Mouse (Mus musculus): ENCODE results near the gene Prrx1. TPM values are rescaled to one million over a fixed set of nuclear protein-coding genes. Genes with fewer than 3 reads are reported as not detected.

The Prrx1 gene
- total and polyA plus RNA-seq, 2 experiments from 2014 or later: 4.3 to 7.8 TPM

- H3K4me3 ChIP-seq (ENCODE audit: low read depth, low read length): no peak overlapping the region
- ATAC-seq (ENCODE audit: low FRiP score) (no peak), DNase-seq (ENCODE audit: low spot score) (no peak)
- no peak overlapping the region for H3K27ac ChIP-seq (ENCODE audit: low read depth, low read length)
- H3K4me1 ChIP-seq (ENCODE audit: insufficient read depth, low read length): peaks cover 11% of the 10 kb centered on the region; the same call in 1 of the 2 replicates
- H3K27me3 ChIP-seq (ENCODE audit: insufficient read depth, low read length): peaks cover 56% of the 10 kb centered on the region
- H3K36me3 ChIP-seq (ENCODE audit: insufficient read depth, low read length): no peaks in the 10 kb centered on the region
- no peak overlapping the region for H3K9ac ChIP-seq (replicated peaks; ENCODE audit: low read length, poor library complexity, severe bottlenecking)
- no peak for TF ChIP-seq CTCF (IDR thresholded peaks at IDR 0.05)
- H3K4me2 ChIP-seq (ENCODE audit: low read depth, low read length, poor library complexity, severe bottlenecking): peak overlapping the region; percentile 70; the same call in 1 of the 2 replicates
- WGBS: 23% methylated on average over 8 of the region's 8 CpGs
- H3K9me3 ChIP-seq (ENCODE audit: low read length): no peaks in the 10 kb centered on the region
These were observed 3.3 kb downstream of the Prrx1 start for GRCm38 (mm10) chr1:163310023-163310754.

GRCm38 (mm10) chr1:163309466-163309865 is 4.0 kb downstream of the Prrx1 start:
- WGBS: 21% methylated on average over 2 of the region's 2 CpGs
- Histone ChIP-seq H3K27me3 (ENCODE audit: insufficient read depth, low read length) (peaks cover 51% of the 10 kb centered on the region), H3K27ac (ENCODE audit: low read depth, low read length) (no peak overlapping the region), H3K36me3 (ENCODE audit: insufficient read depth, low read length) (no peaks in the 10 kb centered on the region), H3K4me2 (ENCODE audit: low read depth, low read length, poor library complexity, severe bottlenecking) (no peak overlapping the region), H3K9me3 (ENCODE audit: low read length) (no peaks in the 10 kb centered on the region), H3K4me3 (ENCODE audit: low read depth, low read length) (no peak overlapping the region), H3K4me1 (ENCODE audit: insufficient read depth, low read length) (peaks cover 11% of the 10 kb centered on the region; the same call in 1 of the 2 replicates), H3K9ac (replicated peaks; ENCODE audit: low read length, poor library complexity, severe bottlenecking) (no peak overlapping the region)
- no peak for TF ChIP-seq CTCF (IDR thresholded peaks at IDR 0.05)
- ATAC-seq (ENCODE audit: low FRiP score): no peak
- DNase-seq (ENCODE audit: low spot score): no peak

GRCm38 (mm10) chr1:163308631-163309030 is 4.9 kb downstream of the Prrx1 start:
- H3K4me3 ChIP-seq (ENCODE audit: low read depth, low read length): peak overlapping the region; percentile 9
- DNase-seq (ENCODE audit: low spot score) (no peak), ATAC-seq (ENCODE audit: low FRiP score) (no peak)
- H3K9me3 ChIP-seq (ENCODE audit: low read length): no peaks in the 10 kb centered on the region
- no peak overlapping the region for H3K9ac ChIP-seq (replicated peaks; ENCODE audit: low read length, poor library complexity, severe bottlenecking)
- WGBS: 7% methylated on average over 24 of the region's 24 CpGs
- peaks cover 51% of the 10 kb centered on the region for H3K27me3 ChIP-seq (ENCODE audit: insufficient read depth, low read length)
- H3K36me3 ChIP-seq (ENCODE audit: insufficient read depth, low read length): no peaks in the 10 kb centered on the region
- peaks cover 11% of the 10 kb centered on the region; the same call in 1 of the 2 replicates for H3K4me1 ChIP-seq (ENCODE audit: insufficient read depth, low read length)
- H3K27ac ChIP-seq (ENCODE audit: low read depth, low read length): no peak overlapping the region
- no peak for TF ChIP-seq CTCF (IDR thresholded peaks at IDR 0.05)
- peak overlapping the region; percentile 45 for H3K4me2 ChIP-seq (ENCODE audit: low read depth, low read length, poor library complexity, severe bottlenecking)

- no peak for TF ChIP-seq CTCF (IDR thresholded peaks at IDR 0.05)
- Histone ChIP-seq H3K4me3 (ENCODE audit: low read depth, low read length) (no peak overlapping the region), H3K27me3 (ENCODE audit: insufficient read depth, low read length) (peaks cover 55% of the 10 kb centered on the region), H3K27ac (ENCODE audit: low read depth, low read length) (no peak overlapping the region), H3K9ac (replicated peaks; ENCODE audit: low read length, poor library complexity, severe bottlenecking) (no peak overlapping the region), H3K4me1 (ENCODE audit: insufficient read depth, low read length) (peaks cover 11% of the 10 kb centered on the region; the same call in 1 of the 2 replicates), H3K9me3 (ENCODE audit: low read length) (no peaks in the 10 kb centered on the region), H3K4me2 (ENCODE audit: low read depth, low read length, poor library complexity, severe bottlenecking) (no peak overlapping the region), H3K36me3 (ENCODE audit: insufficient read depth, low read length) (no peaks in the 10 kb centered on the region)
- no peak for DNase-seq (ENCODE audit: low spot score)
- 31% methylated on average over 11 of the region's 11 CpGs for WGBS
- no peak for ATAC-seq (ENCODE audit: low FRiP score)
These were observed 5.8 kb downstream of the Prrx1 start for GRCm38 (mm10) chr1:163307706-163308105.

DNA sequence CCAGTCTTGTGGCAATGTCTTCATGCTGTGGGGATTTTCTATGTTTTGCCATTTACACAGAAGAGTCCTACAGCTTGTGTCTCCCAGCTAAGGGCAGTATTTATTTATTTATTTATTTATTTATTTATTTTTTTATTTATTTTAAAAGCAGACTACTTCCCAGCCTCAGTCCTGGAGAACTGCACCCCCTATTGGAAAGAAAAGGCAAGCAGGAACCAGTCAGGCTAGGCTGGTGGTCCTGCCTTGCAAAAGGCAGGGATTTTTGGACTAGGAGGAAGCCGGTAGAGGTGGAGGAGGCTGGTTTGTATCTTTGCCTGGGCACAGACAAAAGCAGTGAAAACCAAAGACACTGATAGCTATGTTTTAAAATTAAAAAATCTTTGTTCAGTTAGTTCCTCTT is 7.6 kb downstream of the Prrx1 start:
- no peak overlapping the region for H3K27ac ChIP-seq (ENCODE audit: low read depth, low read length)
- peaks cover 40% of the 10 kb centered on the region for H3K27me3 ChIP-seq (ENCODE audit: insufficient read depth, low read length)
- ATAC-seq (ENCODE audit: low FRiP score): no peak
- DNase-seq (ENCODE audit: low spot score): no peak
- H3K4me1 ChIP-seq (ENCODE audit: insufficient read depth, low read length): 0 out of 2 replicates have a peak, but pooled peaks cover 5% of the 10 kb centered on the region
- no peaks in the 10 kb centered on the region for H3K36me3 ChIP-seq (ENCODE audit: insufficient read depth, low read length)
- no peaks in the 10 kb centered on the region for H3K9me3 ChIP-seq (ENCODE audit: low read length)
- TF ChIP-seq CTCF (IDR thresholded peaks at IDR 0.05): peak; percentile 43; the same call in 1 of the 2 replicates
- no peak overlapping the region for H3K4me2 ChIP-seq (ENCODE audit: low read depth, low read length, poor library complexity, severe bottlenecking)
- H3K4me3 ChIP-seq (ENCODE audit: low read depth, low read length): no peak overlapping the region
- 63% methylated on average over 1 of the region's 1 CpGs for WGBS
- no peak overlapping the region for H3K9ac ChIP-seq (replicated peaks; ENCODE audit: low read length, poor library complexity, severe bottlenecking)

DNA sequence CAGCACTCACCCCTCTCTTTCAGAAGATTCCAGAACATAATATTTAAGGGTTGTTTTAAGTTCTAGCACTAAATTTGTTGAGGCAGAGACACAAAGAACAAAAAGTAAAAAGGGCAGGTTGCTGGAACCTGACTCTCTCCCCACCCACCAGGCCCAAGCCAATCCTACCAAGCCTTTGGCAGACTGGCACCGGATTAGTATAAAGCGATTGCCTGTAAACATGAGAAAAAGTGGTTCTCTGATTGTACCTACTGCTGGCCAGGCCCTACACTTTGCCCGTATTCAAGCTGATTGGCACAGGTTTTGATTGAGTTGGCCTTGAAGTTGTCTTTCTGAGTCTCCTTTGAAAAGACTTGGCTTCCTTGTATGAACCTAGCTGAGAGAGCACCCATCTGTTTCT is 8.7 kb downstream of the Prrx1 start:
- Histone ChIP-seq H3K4me2 (ENCODE audit: low read depth, low read length, poor library complexity, severe bottlenecking) (no peak overlapping the region), H3K4me3 (ENCODE audit: low read depth, low read length) (no peak overlapping the region), H3K36me3 (ENCODE audit: insufficient read depth, low read length) (no peaks in the 10 kb centered on the region), H3K27ac (ENCODE audit: low read depth, low read length) (no peak overlapping the region), H3K27me3 (ENCODE audit: insufficient read depth, low read length) (peaks cover 33% of the 10 kb centered on the region), H3K4me1 (ENCODE audit: insufficient read depth, low read length) (0 out of 2 replicates have a peak, but pooled peaks cover 5% of the 10 kb centered on the region), H3K9me3 (ENCODE audit: low read length) (no peaks in the 10 kb centered on the region), H3K9ac (replicated peaks; ENCODE audit: low read length, poor library complexity, severe bottlenecking) (no peak overlapping the region)
- no peak for DNase-seq (ENCODE audit: low spot score)
- ATAC-seq (ENCODE audit: low FRiP score): no peak
- no peak for TF ChIP-seq CTCF (IDR thresholded peaks at IDR 0.05)
- WGBS: 87% methylated on average over 3 of the region's 3 CpGs
